Mouse (Mus musculus): ENCODE measurements at regions not wholly inside any gene's neighbourhood (a gene's known extent, or its start where the extent isn't known, plus 50 kb on each side); places are given as distances from the start of the nearest gene placed in this dataset.

GRCm38 (mm10) chr13:44292476-44293056 is 436.7 kb upstream of the Jarid2 start:
- DNase-seq (ENCODE audit: low read depth, low spot score): no peak

- no peak for DNase-seq (ENCODE audit: low read depth, low spot score)
These were observed 435.4 kb upstream of the Jarid2 start for GRCm38 (mm10) chr13:44293736-44294416.

GRCm38 (mm10) chr13:44295621-44296020 is 433.7 kb upstream of the Jarid2 start:
- no peak for DNase-seq (ENCODE audit: low read depth, low spot score)

- DNase-seq (ENCODE audit: low read depth, low spot score): no peak
These were observed 428.7 kb upstream of the Jarid2 start for GRCm38 (mm10) chr13:44300611-44301010.

GRCm38 (mm10) chr13:44301215-44301614 is 428.1 kb upstream of the Jarid2 start:
- DNase-seq (ENCODE audit: low read depth, low spot score): no peak

- DNase-seq (ENCODE audit: low read depth, low spot score): no peak
These were observed 427.3 kb upstream of the Jarid2 start for GRCm38 (mm10) chr13:44301936-44302335.

- no peak for DNase-seq (ENCODE audit: low read depth, low spot score)
These were observed 423.9 kb upstream of the Jarid2 start for GRCm38 (mm10) chr13:44305134-44305991.

- no peak for DNase-seq (ENCODE audit: low read depth, low spot score)
These were observed 422.8 kb upstream of the Jarid2 start for GRCm38 (mm10) chr13:44306275-44307050.

- DNase-seq (ENCODE audit: low read depth, low spot score): no peak
These were observed 421.0 kb upstream of the Jarid2 start for GRCm38 (mm10) chr13:44308227-44308626.

- no peak for DNase-seq (ENCODE audit: low read depth, low spot score)
These were observed 417.0 kb upstream of the Jarid2 start for GRCm38 (mm10) chr13:44312237-44312636.

GRCm38 (mm10) chr13:44316747-44317446 is 412.4 kb upstream of the Jarid2 start:
- no peak for DNase-seq (ENCODE audit: low read depth, low spot score)

GRCm38 (mm10) chr13:44317596-44317995 is 411.7 kb upstream of the Jarid2 start:
- no peak for DNase-seq (ENCODE audit: low read depth, low spot score)

GRCm38 (mm10) chr13:44319101-44319500 is 410.2 kb upstream of the Jarid2 start:
- DNase-seq (ENCODE audit: low read depth, low spot score): no peak

GRCm38 (mm10) chr13:44319511-44319910 is 409.8 kb upstream of the Jarid2 start:
- DNase-seq (ENCODE audit: low read depth, low spot score): no peak

GRCm38 (mm10) chr13:44320311-44320710 is 409.0 kb upstream of the Jarid2 start:
- DNase-seq (ENCODE audit: low read depth, low spot score): no peak

- DNase-seq (ENCODE audit: low read depth, low spot score): no peak
These were observed 408.2 kb upstream of the Jarid2 start for GRCm38 (mm10) chr13:44321009-44321596.

- DNase-seq (ENCODE audit: low read depth, low spot score): no peak
These were observed 400.9 kb upstream of the Jarid2 start for GRCm38 (mm10) chr13:44328416-44328815.

- DNase-seq (ENCODE audit: low read depth, low spot score): no peak
These were observed 400.1 kb upstream of the Jarid2 start for GRCm38 (mm10) chr13:44329161-44329560.

- DNase-seq (ENCODE audit: low read depth, low spot score): no peak
These were observed 399.6 kb upstream of the Jarid2 start for GRCm38 (mm10) chr13:44329701-44330100.

GRCm38 (mm10) chr13:44332716-44333240 is 396.5 kb upstream of the Jarid2 start:
- DNase-seq (ENCODE audit: low read depth, low spot score): no peak

All from c-Kit-negative CD71-positive TER-119-positive erythroid progenitor cells, embryonic 14.5 days (primary cell).